Mouse (Mus musculus) cerebellum, adult 9-10 months (tissue): ENCODE measurements around the gene Eps8.
"Not testable (repeated sequence)": the region's sequence is repeated elsewhere in the genome, so short reads cannot be mapped to it uniquely, and the experiment has no call there.

ENCODE experiments used
- DNase-seq: peaks from one replicate; pipeline ENCODE4 v3.0.0; 2022

The Eps8 gene

GRCm38 (mm10) chr6:137509341-137510045 is 145.2 kb downstream of the Eps8 start:
- no peak for DNase-seq

GRCm38 (mm10) chr6:137508936-137509335 is 145.7 kb downstream of the Eps8 start:
- DNase-seq: no peak

- DNase-seq: no peak
These were observed 148.1 kb downstream of the Eps8 start for GRCm38 (mm10) chr6:137506563-137506962.

GRCm38 (mm10) chr6:137505555-137506227 is 149.0 kb downstream of the Eps8 start:
- DNase-seq: no peak

- DNase-seq: no peak
These were observed 150.6 kb downstream of the Eps8 start for GRCm38 (mm10) chr6:137504052-137504451.

- DNase-seq: no peak
These were observed 151.2 kb downstream of the Eps8 start for GRCm38 (mm10) chr6:137503462-137503861.

GRCm38 (mm10) chr6:137503009-137503408 is 151.7 kb downstream of the Eps8 start:
- no peak for DNase-seq

GRCm38 (mm10) chr6:137498781-137499180 is 155.9 kb downstream of the Eps8 start:
- no peak for DNase-seq

GRCm38 (mm10) chr6:137497208-137497835 is 157.4 kb downstream of the Eps8 start:
- no peak for DNase-seq

- DNase-seq: no peak
These were observed 158.1 kb downstream of the Eps8 start for GRCm38 (mm10) chr6:137496562-137496961.

GRCm38 (mm10) chr6:137495233-137495632 is 159.4 kb downstream of the Eps8 start:
- DNase-seq: no peak

GRCm38 (mm10) chr6:137494801-137495200 is 159.9 kb downstream of the Eps8 start:
- DNase-seq: no peak

- DNase-seq: no peak
These were observed 160.6 kb downstream of the Eps8 start for GRCm38 (mm10) chr6:137494136-137494475.

GRCm38 (mm10) chr6:137493211-137494135 is 161.2 kb downstream of the Eps8 start:
- DNase-seq: no peak

- DNase-seq: no peak
These were observed 162.1 kb downstream of the Eps8 start for GRCm38 (mm10) chr6:137492582-137492981.

- DNase-seq: no peak
These were observed 163.0 kb downstream of the Eps8 start for GRCm38 (mm10) chr6:137491659-137492058.

GRCm38 (mm10) chr6:137490115-137490514 is 164.6 kb downstream of the Eps8 start:
- no peak for DNase-seq

GRCm38 (mm10) chr6:137487443-137487842 is 167.2 kb downstream of the Eps8 start:
- no peak for DNase-seq

GRCm38 (mm10) chr6:137482891-137483290 is 171.8 kb downstream of the Eps8 start:
- no peak for DNase-seq

GRCm38 (mm10) chr6:137475695-137476094 is 179.0 kb downstream of the Eps8 start:
- not testable (repeated sequence) for DNase-seq

GRCm38 (mm10) chr6:137473433-137473832 is 181.2 kb downstream of the Eps8 start:
- no peak for DNase-seq

- no peak for DNase-seq
These were observed 182.5 kb downstream of the Eps8 start for GRCm38 (mm10) chr6:137472129-137472528.
